Mouse (Mus musculus): ENCODE data around the gene Klk7.

GRCm38 (mm10) chr7:43824199-43824598 lies 13.1 kb downstream of the Klk7 start, which contains the start of gene Klk6:
- TF ChIP-seq POLR2A (IDR thresholded peaks at IDR 0.05; ENCODE audit: borderline replicate concordance, control insufficient read depth, low read depth, low read length) (no peak), CTCF (IDR thresholded peaks at IDR 0.05; ENCODE audit: control insufficient read depth, insufficient read depth, low read length) (no peak)

Measured in bone marrow, adult 2 months (tissue).